Mouse (Mus musculus) ES-Bruce4 (cell line): Measurements from ENCODE around the gene Tmem8.

Experiments
- CTCF ChIP-seq: IDR thresholded peaks from one replicate; pipeline ENCODE4 v1.8.1; 2011; ENCODE audit warnings: low read depth, low read length
- EP300 ChIP-seq: IDR thresholded peaks from 2 replicates; pipeline ENCODE4 v1.6.1; 2011; ENCODE audit warnings: low read depth, low read length; ENCODE audit not compliant: insufficient read depth
- POLR2A ChIP-seq: IDR thresholded peaks from one replicate; pipeline ENCODE4 v1.8.1; 2011; ENCODE audit warnings: low read length; ENCODE audit not compliant: insufficient read depth

DNA sequence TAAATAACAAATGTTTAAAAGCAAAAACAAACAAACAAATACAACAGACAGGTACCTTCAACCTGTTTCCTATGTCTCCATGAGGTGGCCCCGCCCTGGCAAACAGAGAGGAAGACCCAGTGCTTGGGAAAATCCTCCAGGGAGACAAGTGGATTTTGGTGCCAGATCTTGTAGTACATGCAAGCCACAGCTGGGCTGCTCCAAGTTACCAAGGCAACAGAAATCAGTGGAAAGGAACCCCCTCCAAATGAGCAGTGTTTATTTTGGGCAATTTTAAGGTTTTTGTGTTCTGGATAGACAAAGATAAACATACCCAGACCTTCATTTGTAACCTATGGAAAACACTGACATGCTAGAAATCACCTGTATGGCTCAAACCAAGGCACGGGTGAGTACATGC, 34.2 kb upstream of the Tmem8 start:
- no peak for TF ChIP-seq POLR2A
- no peak for TF ChIP-seq CTCF
- no peak for TF ChIP-seq EP300
